Mouse (Mus musculus): ENCODE measurements around the gene Nemf.

DNA sequence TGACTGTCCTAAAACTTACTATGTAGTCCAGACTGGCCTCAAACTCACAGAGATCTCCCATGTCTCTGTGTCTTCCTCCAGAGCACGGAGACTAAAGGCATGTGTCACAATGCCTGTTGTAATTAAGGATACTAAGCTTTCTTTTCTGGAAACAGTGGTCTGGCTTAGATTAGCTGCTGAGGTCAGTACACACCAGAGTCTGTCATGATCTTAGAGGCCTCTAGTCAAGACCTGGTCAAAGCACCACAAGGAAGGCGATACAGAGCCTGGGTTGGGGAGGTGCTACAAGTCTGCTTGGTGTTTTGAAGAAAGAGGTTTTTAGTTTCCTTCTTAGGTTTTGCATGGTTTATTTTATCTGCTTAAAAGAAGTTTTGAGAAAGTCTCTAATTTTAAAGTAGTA is 56.6 kb downstream of the Nemf start:
- TF ChIP-seq POLR2A (IDR thresholded peaks at IDR 0.05; ENCODE audit: low read depth, low read length): no peak
- no peak for TF ChIP-seq CTCF (IDR thresholded peaks at IDR 0.05; ENCODE audit: extremely low read depth, insufficient read length, insufficient replicate concordance, low read depth, low read length)
